Mouse (Mus musculus): ENCODE data around the gene Gm20431. TPM values are rescaled to one million over a fixed set of nuclear protein-coding genes. Genes with fewer than 3 reads are reported as not detected.

The Gm20431 gene
- polyA plus RNA-seq (2015; fragmentation: Nextera tagmentation; extraction: Ambion mirVana): 5.2 and 8.4 TPM in 2 replicates

DNA sequence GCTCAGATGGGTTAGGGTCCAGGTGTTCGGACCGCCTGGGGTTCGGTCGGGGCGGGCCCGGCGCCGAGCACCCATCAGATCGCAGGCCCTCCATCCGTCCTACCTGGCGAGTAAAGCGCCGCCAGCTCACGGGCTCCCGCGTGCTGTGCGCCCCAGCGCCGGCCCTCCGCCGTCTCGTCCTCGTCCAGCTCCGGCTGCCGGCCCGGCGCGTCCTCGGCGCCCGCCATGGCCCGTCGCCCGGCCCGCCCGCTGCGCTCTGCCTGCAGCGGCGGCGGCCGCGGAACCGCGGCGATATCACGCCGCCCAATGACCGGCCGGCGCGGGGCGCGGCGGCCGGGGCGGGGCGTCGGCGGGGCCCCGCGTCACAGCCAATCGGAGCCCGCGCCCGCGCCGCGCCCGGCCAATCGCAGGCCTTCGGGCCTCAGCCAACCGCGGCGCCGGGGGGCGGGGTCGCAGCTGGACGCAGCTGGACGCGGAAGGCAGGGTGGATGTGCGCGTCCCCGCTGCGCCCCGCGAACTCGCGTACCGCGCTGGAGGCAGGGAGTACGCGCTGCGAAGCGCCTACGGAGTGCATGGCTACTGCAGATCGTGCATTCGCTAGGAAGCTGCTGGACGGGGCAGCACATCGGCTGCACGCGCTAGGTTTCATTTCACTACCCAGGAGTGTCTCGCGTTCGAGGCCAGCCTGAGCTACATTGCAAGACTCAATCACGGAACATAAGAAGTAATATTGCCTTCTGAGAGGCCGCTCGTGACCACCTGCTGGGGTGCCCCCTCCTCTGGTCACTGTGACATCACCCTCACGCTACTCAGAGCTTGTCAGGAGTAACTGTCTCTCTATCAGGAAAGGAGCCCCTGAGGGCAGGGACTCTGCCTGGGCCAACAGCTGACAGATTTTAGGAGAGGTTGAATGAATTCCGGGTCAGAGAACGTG lies at the start of gene Gm20431:
Gm20431 (minus strand) TSS at position 227 of the 934 bp plus-strand sequence.
- peak; percentile 94 for ATAC-seq
- 1% methylated on average over 60 of the region's 110 CpGs for WGBS
- peak within 1 kb of the TSS; percentile 86 for H3K9ac ChIP-seq (replicated peaks; ENCODE audit: low read depth)
- no peaks in the 10 kb centered on the region for H3K36me3 ChIP-seq (ENCODE audit: insufficient read depth, low read length)
- TF ChIP-seq EP300 (IDR thresholded peaks at IDR 0.05): no peak
- TF ChIP-seq CTCF (IDR thresholded peaks at IDR 0.05): peak; percentile 5; the same call in 1 of the 2 replicates
- peak within 1 kb of the TSS; percentile 80 for H3K4me3 ChIP-seq (ENCODE audit: low read depth, low read length)
- H3K27me3 ChIP-seq (replicated peaks; ENCODE audit: insufficient read depth, low read length): no peaks in the 10 kb centered on the region
- DNase-seq (ENCODE audit: low spot score): peak; percentile 97
- peak within 1 kb of the TSS; percentile 84 for H3K27ac ChIP-seq (ENCODE audit: low read length)
- H3K4me1 ChIP-seq (ENCODE audit: insufficient read depth, low read depth, low read length): peaks cover 30% of the 10 kb centered on the region
- peak within 1 kb of the TSS; percentile 86 for H3K4me2 ChIP-seq (replicated peaks; ENCODE audit: low read depth, low read length)
- no peaks in the 10 kb centered on the region for H3K9me3 ChIP-seq (ENCODE audit: low read length)

DNA sequence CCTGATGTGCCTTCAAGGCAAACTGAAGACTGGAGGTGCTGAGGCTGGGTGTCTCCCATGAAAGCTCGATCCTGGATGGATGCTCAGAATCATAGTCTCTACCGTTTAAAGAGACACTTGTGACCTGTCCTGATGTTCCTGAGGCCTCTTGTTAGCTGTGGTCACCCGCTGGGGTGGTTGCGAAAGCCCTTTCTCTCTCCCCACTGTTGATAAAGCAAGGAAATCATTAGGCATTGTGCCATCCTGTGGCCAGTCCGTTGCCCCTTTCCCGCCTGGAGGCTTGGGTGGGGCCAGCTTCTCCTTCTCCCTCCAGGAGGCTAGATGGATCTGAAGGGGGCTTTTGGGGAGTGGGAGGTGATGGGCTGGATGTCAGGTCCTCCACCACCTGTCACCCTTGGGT lies 49.3 kb upstream of the Gm20431 start:
- TF ChIP-seq CTCF (IDR thresholded peaks at IDR 0.05) (no peak), EP300 (IDR thresholded peaks at IDR 0.05) (no peak)
- 31% methylated on average over 6 of the region's 6 CpGs for WGBS

GRCm38 (mm10) chr2:167709969-167710368 lies 48.7 kb upstream of the Gm20431 start:
- H3K27ac ChIP-seq (ENCODE audit: low read length): no peak overlapping the region
- 55% methylated on average over 6 of the region's 6 CpGs for WGBS
- H3K9ac ChIP-seq (replicated peaks; ENCODE audit: low read depth): no peak overlapping the region
- no peaks in the 10 kb centered on the region for H3K27me3 ChIP-seq (replicated peaks; ENCODE audit: insufficient read depth, low read length)
- DNase-seq (ENCODE audit: low spot score) (no peak), ATAC-seq (no peak)
- H3K9me3 ChIP-seq (ENCODE audit: low read length): no peaks in the 10 kb centered on the region
- no peak overlapping the region for H3K4me2 ChIP-seq (replicated peaks; ENCODE audit: low read depth, low read length)
- TF ChIP-seq CTCF (IDR thresholded peaks at IDR 0.05) (no peak), EP300 (IDR thresholded peaks at IDR 0.05) (no peak)
- H3K4me1 ChIP-seq (ENCODE audit: insufficient read depth, low read depth, low read length): peaks cover 6% of the 10 kb centered on the region; the same call in 1 of the 2 replicates
- no peaks in the 10 kb centered on the region for H3K36me3 ChIP-seq (ENCODE audit: insufficient read depth, low read length)
- no peak overlapping the region for H3K4me3 ChIP-seq (ENCODE audit: low read depth, low read length)

More for the DNA sequence above, 49.3 kb upstream of the Gm20431 start:
- Histone ChIP-seq H3K9me3 (ENCODE audit: low read length) (no peaks in the 10 kb centered on the region), H3K27ac (ENCODE audit: low read length) (no peak overlapping the region), H3K9ac (replicated peaks; ENCODE audit: low read depth) (no peak overlapping the region), H3K4me3 (ENCODE audit: low read depth, low read length) (no peak overlapping the region), H3K27me3 (replicated peaks; ENCODE audit: insufficient read depth, low read length) (no peaks in the 10 kb centered on the region), H3K4me2 (replicated peaks; ENCODE audit: low read depth, low read length) (no peak overlapping the region), H3K4me1 (ENCODE audit: insufficient read depth, low read depth, low read length) (peaks cover 6% of the 10 kb centered on the region; the same call in 1 of the 2 replicates), H3K36me3 (ENCODE audit: insufficient read depth, low read length) (no peaks in the 10 kb centered on the region)
- DNase-seq (ENCODE audit: low spot score) (peak; percentile 33), ATAC-seq (no peak)

DNA sequence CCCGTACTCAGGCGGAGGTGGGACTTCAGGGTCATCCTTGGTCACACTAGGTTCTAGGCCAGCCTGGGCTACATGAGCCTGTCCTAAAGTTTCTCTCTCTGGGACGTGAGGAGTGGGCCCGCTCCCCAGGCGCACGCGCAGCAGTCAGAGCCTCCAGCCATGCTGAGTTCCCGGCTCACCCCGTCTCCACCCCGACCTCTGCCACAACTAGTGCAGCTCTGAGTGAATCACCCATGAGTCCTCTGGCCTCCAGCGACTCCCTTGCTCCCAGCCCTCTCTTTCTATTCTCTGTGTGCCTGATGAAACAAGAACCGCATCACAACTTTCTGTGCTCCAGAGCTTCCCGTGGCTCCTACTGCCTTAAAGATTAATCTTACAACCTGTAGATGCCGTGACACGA lies 47.1 kb upstream of the Gm20431 start:
- Histone ChIP-seq H3K27ac (ENCODE audit: low read length) (no peak overlapping the region), H3K4me1 (ENCODE audit: insufficient read depth, low read depth, low read length) (0 out of 2 replicates have a peak, but pooled peaks cover 1% of the 10 kb centered on the region), H3K9me3 (ENCODE audit: low read length) (no peaks in the 10 kb centered on the region), H3K4me2 (replicated peaks; ENCODE audit: low read depth, low read length) (no peak overlapping the region), H3K27me3 (replicated peaks; ENCODE audit: insufficient read depth, low read length) (no peaks in the 10 kb centered on the region), H3K4me3 (ENCODE audit: low read depth, low read length) (no peak overlapping the region), H3K36me3 (ENCODE audit: insufficient read depth, low read length) (no peaks in the 10 kb centered on the region), H3K9ac (replicated peaks; ENCODE audit: low read depth) (no peak overlapping the region)
- WGBS: 55% methylated on average over 15 of the region's 15 CpGs
- no peak for TF ChIP-seq CTCF (IDR thresholded peaks at IDR 0.05)
- no peak for TF ChIP-seq EP300 (IDR thresholded peaks at IDR 0.05)
- DNase-seq (ENCODE audit: low spot score) (no peak), ATAC-seq (no peak)

- WGBS: 69% methylated on average over 10 of the region's 11 CpGs
- Histone ChIP-seq H3K27me3 (replicated peaks; ENCODE audit: insufficient read depth, low read length) (no peaks in the 10 kb centered on the region), H3K4me2 (replicated peaks; ENCODE audit: low read depth, low read length) (no peak overlapping the region), H3K4me3 (ENCODE audit: low read depth, low read length) (no peak overlapping the region), H3K36me3 (ENCODE audit: insufficient read depth, low read length) (no peaks in the 10 kb centered on the region), H3K9me3 (ENCODE audit: low read length) (no peaks in the 10 kb centered on the region), H3K4me1 (ENCODE audit: insufficient read depth, low read depth, low read length) (no peaks in the 10 kb centered on the region), H3K27ac (ENCODE audit: low read length) (no peak overlapping the region), H3K9ac (replicated peaks; ENCODE audit: low read depth) (no peak overlapping the region)
- DNase-seq (ENCODE audit: low spot score) (peak; percentile 56), ATAC-seq (peak; percentile 59)
- no peak for TF ChIP-seq CTCF (IDR thresholded peaks at IDR 0.05)
These were observed 45.1 kb upstream of the Gm20431 start for GRCm38 (mm10) chr2:167706183-167706939.

DNA sequence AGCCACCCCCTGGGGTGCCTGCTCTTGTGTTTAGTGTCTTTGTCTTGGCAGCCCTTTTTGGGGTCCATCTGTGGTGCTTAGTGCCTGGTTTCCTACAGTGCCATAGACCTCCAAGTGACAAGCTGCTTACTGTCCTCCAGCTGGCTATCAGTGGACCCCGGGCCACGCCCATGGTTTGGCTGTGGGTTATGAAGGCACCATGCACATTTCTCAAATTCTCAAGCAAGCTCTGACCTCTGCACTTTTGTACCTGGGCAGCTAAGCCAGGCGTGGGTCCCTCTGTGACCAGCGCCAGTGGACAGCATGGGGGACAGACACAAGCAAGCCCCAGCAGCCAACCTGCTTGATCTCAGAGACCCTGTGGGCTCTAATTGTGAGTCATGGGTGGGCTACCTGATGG lies 43.1 kb upstream of the Gm20431 start:
- no peak for TF ChIP-seq CTCF (IDR thresholded peaks at IDR 0.05)
- no peak for TF ChIP-seq EP300 (IDR thresholded peaks at IDR 0.05)
- no peak overlapping the region for H3K4me3 ChIP-seq (ENCODE audit: low read depth, low read length)
- no peak overlapping the region for H3K27ac ChIP-seq (ENCODE audit: low read length)
- WGBS: 86% methylated on average over 4 of the region's 4 CpGs
- ATAC-seq: no peak
- no peaks in the 10 kb centered on the region for H3K27me3 ChIP-seq (replicated peaks; ENCODE audit: insufficient read depth, low read length)
- H3K9me3 ChIP-seq (ENCODE audit: low read length): no peaks in the 10 kb centered on the region
- no peaks in the 10 kb centered on the region for H3K4me1 ChIP-seq (ENCODE audit: insufficient read depth, low read depth, low read length)
- no peaks in the 10 kb centered on the region for H3K36me3 ChIP-seq (ENCODE audit: insufficient read depth, low read length)
- no peak for DNase-seq (ENCODE audit: low spot score)
- H3K4me2 ChIP-seq (replicated peaks; ENCODE audit: low read depth, low read length): no peak overlapping the region
- no peak overlapping the region for H3K9ac ChIP-seq (replicated peaks; ENCODE audit: low read depth)
